Mouse (Mus musculus): Measurements from ENCODE around the gene Pon2. TPM values are rescaled to one million over a fixed set of nuclear protein-coding genes. Genes with fewer than 3 reads are reported as not detected.

The Pon2 gene
- 29.1 TPM for total RNA-seq (2023)

GRCm38 (mm10) chr6:5298092-5298554, at the start of gene Pon2:
Pon2 (minus strand) TSS chr6:5298455.

GRCm38 (mm10) chr6:5255722-5256451, 42.4 kb downstream of the Pon2 start, which contains the start of gene Pon3:
Pon3 (minus strand) TSS chr6:5256286.

Other genes starting within 250 kb of the Pon2 start
- not detected for gene Pon1, start 104.5 kb downstream of the Pon2 start, total RNA-seq (2023)
- gene Pon3, start 42.2 kb downstream of the Pon2 start, total RNA-seq (2023): 0.77 TPM
- gene Asb4, start 84.9 kb upstream of the Pon2 start, total RNA-seq (2023): not detected
- not detected for gene Pdk4, start 197.9 kb upstream of the Pon2 start, total RNA-seq (2023)

All from CD4-positive naive resting alpha-beta T cell, adult 57 days (primary cell).